ENCODE assay signal across 16 mouse cellular contexts in the genomic region with DNA sequence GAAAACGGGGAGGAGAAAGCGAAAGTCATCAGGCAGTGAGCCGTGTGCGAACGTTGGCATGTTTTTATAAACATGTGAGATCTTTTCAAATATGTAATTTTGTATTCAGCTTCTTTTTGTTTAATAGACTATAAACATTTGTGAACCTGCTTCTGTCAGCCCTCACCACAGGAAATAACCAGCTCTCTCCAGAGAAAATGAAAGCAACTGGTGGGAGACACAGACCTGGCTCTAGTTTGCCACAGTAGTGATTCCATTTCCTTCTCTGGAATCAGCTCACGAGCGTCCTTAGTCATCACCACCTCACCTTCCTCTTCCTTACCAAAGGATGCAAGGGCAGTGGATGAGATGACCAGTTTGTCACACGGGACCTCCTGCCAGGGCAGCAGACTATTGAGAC.
DNase-seq lines count a peak whose midpoint lies in the region; ATAC-seq and TF ChIP-seq lines count a peak whose summit lies in the region.
"Had no signal": no experiment of that assay in that cellular context is flagged by ENCODE, and none has a peak within 500 bp of the region (broad histone marks: within the 10 kb centered on the region; RNA-seq: fewer than 3 reads in every experiment).

No protein-coding gene starts in this region.

- 41% methylated on average over 8 of the region's 8 CpGs for WGBS in lung, adult 2 months

- no peak for TF ChIP-seq CTCF in lung, adult 2 months (IDR thresholded peaks at IDR 0.05; ENCODE audit: insufficient read depth, low read length)
- TF ChIP-seq CTCF in left cerebral cortex, adult 2 months (IDR thresholded peaks at IDR 0.05) = no peak

- peak; percentile 20 for ATAC-seq in CD4-positive, CD25-positive, alpha-beta regulatory T cell, adult 4 months
- ATAC-seq: midbrain, embryonic 16.5 days had no signal

- H3K27me3 ChIP-seq in myocyte (ENCODE audit: control insufficient read depth, insufficient read depth, insufficient read length) = no peaks in the 10 kb centered on the region
- H3K27me3 ChIP-seq: forebrain, embryonic 12.5 days; hindbrain, embryonic 12.5 days; neural tube, embryonic 13.5 days had no signal

- no peaks in the 10 kb centered on the region for H3K36me3 ChIP-seq in myocyte (ENCODE audit: control insufficient read depth, insufficient read depth)
- H3K36me3 ChIP-seq: forebrain, embryonic 12.5 days; hindbrain, embryonic 12.5 days; neural tube, embryonic 13.5 days had no signal

- H3K27ac ChIP-seq in left cerebral cortex, adult 2 months = no peak overlapping the region
- H3K27ac ChIP-seq: forebrain, embryonic 12.5 days; heart, adult 2 months; hindbrain, embryonic 12.5 days; macrophage; neural tube, embryonic 13.5 days had no signal

- H3K4me3 ChIP-seq in lung, adult 2 months (replicated peaks; ENCODE audit: extremely low read depth, low read depth, low read length) = peak overlapping the region; percentile 8
- no peak overlapping the region for H3K4me3 ChIP-seq in myocyte
- H3K4me3 ChIP-seq in left cerebral cortex, adult 2 months = no peak overlapping the region
- H3K4me3 ChIP-seq: forebrain, embryonic 12.5 days; heart, adult 2 months; hindbrain, embryonic 12.5 days; neural tube, embryonic 13.5 days had no signal

- H3K4me2 ChIP-seq in myocyte (ENCODE audit: low read depth) = peak overlapping the region; percentile 44
- H3K4me2 ChIP-seq: forebrain, embryonic 12.5 days; hindbrain, embryonic 12.5 days; neural tube, embryonic 13.5 days had no signal

- H3K79me2 ChIP-seq in myocyte (ENCODE audit: control insufficient read depth, insufficient read depth) = no peaks in the 10 kb centered on the region

- DNase-seq in lung, adult 2 months = no peak
- no peak for DNase-seq in lung, postnatal 25 days (ENCODE audit: low spot score)
- DNase-seq in induced T-regulatory cell, adult 2 months (ENCODE audit: low read depth) = peak; percentile 14
- DNase-seq in left cerebral cortex, adult 2 months (ENCODE audit: extremely low spot score in 1 of 2, low spot score in 2 of 2) = no peak
- no peak for DNase-seq in kidney, postnatal 25 days
- DNase-seq: adrenal gland, postnatal 25 days; cerebellum, adult 8-10 months; heart, adult 2 months; kidney, adult 8-10 months had no signal

- TF ChIP-seq POLR2A in lung, adult 2 months (IDR thresholded peaks at IDR 0.05; ENCODE audit: borderline replicate concordance, extremely low read depth, low read depth, low read length) = no peak
- TF ChIP-seq POLR2A in myocyte (IDR thresholded peaks at IDR 0.05; ENCODE audit: insufficient read length, low read depth) = no peak

- H3K4me1 ChIP-seq in lung, adult 2 months (ENCODE audit: control insufficient read depth, insufficient read depth, low read length) = peaks cover 7% of the 10 kb centered on the region; the same call in 1 of the 2 replicates

- H3ac ChIP-seq in myocyte (ENCODE audit: control insufficient read depth, insufficient read length) = no peak overlapping the region

- intact Hi-C loops in left cerebral cortex, adult 2 months (cut with DNase I) = no loop called here

TF ChIP-seq in myocyte, 11 proteins besides CTCF, POLR2A, EP300 and RAD21:
- TF ChIP-seq MYOD1 (IDR thresholded peaks at IDR 0.05; ENCODE audit: control insufficient read depth in 1 of 3, insufficient read length in 2 of 3, low read depth in 2 of 3) (no peak), USF1 (IDR thresholded peaks at IDR 0.05; ENCODE audit: low read depth) (no peak), E2F4 (IDR thresholded peaks at IDR 0.05; ENCODE audit: insufficient read depth) (no peak)
